Mouse (Mus musculus) cortical plate, adult 2 months (tissue): ENCODE measurements around the gene Trim72.
A peak's percentile ranks its signal among the peaks of the same experiment; 100 is the strongest.

Experiments
- CTCF ChIP-seq: fragments of 200-500 bp; IDR thresholded peaks from 2 replicates; pipeline ENCODE4 v1.5.1; 2011; ENCODE audit warnings: mild to moderate bottlenecking, control low read depth, low read length; ENCODE audit not compliant: insufficient read depth; ENCODE audit errors: extremely low read depth
- POLR2A ChIP-seq: fragments of 200-500 bp; IDR thresholded peaks from 2 replicates; pipeline ENCODE4 v1.6.1; 2011; ENCODE audit warnings: mild to moderate bottlenecking, low read length, control low read depth; ENCODE audit not compliant: insufficient read depth; ENCODE audit errors: extremely low read depth

DNA sequence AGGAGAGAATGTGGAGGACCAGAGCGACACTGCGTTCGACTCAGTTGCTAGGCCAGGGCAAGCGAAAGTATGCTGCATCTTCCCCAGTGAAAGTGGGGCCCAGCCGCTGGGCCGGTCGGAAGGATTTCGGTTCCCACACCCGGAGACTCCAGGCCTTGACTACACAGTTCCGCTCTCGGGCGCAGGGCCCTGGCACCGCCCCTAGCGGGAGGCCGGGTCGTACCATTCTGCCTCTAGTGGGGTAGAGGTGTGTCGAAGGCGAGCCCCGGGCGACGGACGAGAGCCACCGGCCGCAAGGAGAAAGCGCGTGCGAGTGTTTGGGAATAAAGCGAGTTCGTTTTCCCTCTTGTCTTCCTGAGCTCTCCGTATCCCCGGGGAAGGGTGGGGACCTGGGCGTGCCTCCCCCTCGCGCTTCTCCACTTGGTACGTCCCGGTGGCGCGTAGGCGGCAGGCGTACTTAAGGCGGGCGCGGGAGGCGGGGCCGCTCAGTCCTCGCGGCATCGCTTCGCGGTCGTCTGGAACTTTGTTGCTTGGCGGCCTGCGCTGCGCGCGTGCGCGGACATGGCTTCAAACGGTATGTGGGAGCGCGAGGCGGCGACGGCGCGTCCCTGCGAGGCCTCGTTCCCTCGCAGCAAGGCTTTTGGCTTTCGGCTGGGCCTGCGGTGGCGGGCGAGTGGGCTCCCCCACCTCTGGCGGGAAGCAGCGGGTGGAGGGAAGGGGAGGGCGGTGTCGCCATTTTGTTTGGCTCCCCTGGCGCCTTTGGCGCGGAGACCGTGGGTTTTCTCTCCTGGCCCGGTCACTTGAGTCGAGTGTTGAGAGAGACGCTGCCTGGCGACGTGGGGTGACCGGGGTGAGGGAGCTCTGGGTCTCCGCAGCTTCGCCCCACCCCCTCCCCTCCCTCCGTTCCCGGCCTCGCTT lies 36.5 kb upstream of the Trim72 start, which contains the start of gene Fus:
- no peak for TF ChIP-seq CTCF
- TF ChIP-seq POLR2A: peak; percentile 99
